Mouse (Mus musculus) heart, postnatal 0 days (tissue): Measurements from ENCODE around the gene Tuft1. TPM values are rescaled to one million over a fixed set of nuclear protein-coding genes. Genes with fewer than 3 reads are reported as not detected.
"Not testable (repeated sequence)": the region's sequence is repeated elsewhere in the genome, so short reads cannot be mapped to it uniquely, and the experiment has no call there.

Source experiments
- ATAC-seq: fragments of 200-750 bp; cut with Nextera tagmentation; 2 replicates; pipeline ENCODE4 v1.8.0; 2017; ENCODE audit warnings: low read depth, moderate number of reproducible peaks, moderate library complexity; ENCODE audit not compliant: insufficient read depth
- DNase-seq: peaks from one replicate; pipeline ENCODE4 v3.0.0-alpha.2; 2016; ENCODE audit warnings: low spot score
- H3K27ac ChIP-seq: fragments of 300-500 bp; sonication (generic); 2 replicates; pipeline ENCODE4 v1.5.1; 2014; ENCODE audit warnings: low read depth, mild to moderate bottlenecking
- H3K27me3 ChIP-seq: fragments of 300-500 bp; sonication (generic); 2 replicates; pipeline ENCODE4 v1.6.1; 2014; ENCODE audit warnings: low read length, mixed read lengths; ENCODE audit not compliant: control insufficient read depth, insufficient read depth
- H3K36me3 ChIP-seq: fragments of 300-500 bp; sonication (generic); replicated peaks from 2 replicates; pipeline ENCODE4 v1.6.1; 2014; ENCODE audit warnings: low read length, mixed read lengths; ENCODE audit not compliant: control insufficient read depth, insufficient read depth
- H3K4me1 ChIP-seq: fragments of 300-500 bp; sonication (generic); 2 replicates; pipeline ENCODE4 v1.6.1; 2014; ENCODE audit warnings: antibody characterized with exemption; ENCODE audit not compliant: control insufficient read depth, insufficient read depth
- H3K4me2 ChIP-seq: fragments of 300-500 bp; sonication (generic); 2 replicates; pipeline ENCODE4 v1.6.1; 2014; ENCODE audit warnings: low read depth, mild to moderate bottlenecking, low read length, moderate library complexity
- H3K4me3 ChIP-seq: fragments of 300-500 bp; sonication (generic); 2 replicates; pipeline ENCODE4 v1.5.1; 2014; ENCODE audit warnings: low read depth, low read length
- H3K9ac ChIP-seq: fragments of 300-500 bp; sonication (generic); replicated peaks from 2 replicates; pipeline ENCODE4 v1.6.1; 2014; ENCODE audit warnings: low read depth, low read length, mixed read lengths
- H3K9me3 ChIP-seq: fragments of 300-500 bp; sonication (generic); replicated peaks from 2 replicates; pipeline ENCODE4 v1.6.1; 2016; ENCODE audit warnings: low read length; ENCODE audit not compliant: control insufficient read depth
- CTCF ChIP-seq: IDR thresholded peaks from 2 replicates; pipeline ENCODE4 v1.5.1; 2016; ENCODE audit warnings: antibody characterized with exemption, control low read depth, low read depth
- EP300 ChIP-seq: IDR thresholded peaks from 2 replicates; pipeline ENCODE4 v1.6.1; 2016; ENCODE audit warnings: antibody characterized with exemption, low read depth
- WGBS: fragments of 180-500 bp; shearing (Covaris S2); extraction: QIAGEN DNeasy Blood & Tissue Kit; methylation state at CpG from one replicate; pipeline ENCODE4 v1.1.7; 2014; 5-methylcytosine and 5-hydroxymethylcytosine counted together
- polyA plus RNA-seq: library from polyadenylated mRNA; unstranded; fragments of >200 nt; fragmentation: Nextera tagmentation; extraction: Ambion mirVana; gene quantifications from 2 replicates; pipeline ENCODE4 v1.2.1, GENCODE M21; 2015
- total RNA-seq: library from RNA; depleted of rRNA; stranded (reverse); fragments of >200 nt; gene quantifications from 2 replicates; pipeline ENCODE4 v1.2.3, GENCODE M21; 2014; ENCODE audit warnings: low replicate concordance

Tuft1 gene
- total and polyA plus RNA-seq, 2 experiments from 2014 or later = 4.8 to 29.0 TPM

- WGBS = 75% methylated on average over 6 of the region's 6 CpGs
- ATAC-seq = no peak
- DNase-seq = no peak
- Histone ChIP-seq H3K36me3 (no peaks in the 10 kb centered on the region), H3K4me1 (no peaks in the 10 kb centered on the region), H3K27me3 (no peaks in the 10 kb centered on the region), H3K27ac (no peak overlapping the region), H3K4me2 (no peak overlapping the region), H3K9me3 (no peaks in the 10 kb centered on the region), H3K4me3 (no peak overlapping the region), H3K9ac (no peak overlapping the region)
- TF ChIP-seq EP300 = no peak
- TF ChIP-seq CTCF = no peak
Observed at GRCm38 (mm10) chr3:94683646-94684045, 25.0 kb upstream of the Tuft1 start.

- H3K4me3 ChIP-seq = no peak overlapping the region
- no peak for DNase-seq
- H3K9me3 ChIP-seq = no peaks in the 10 kb centered on the region
- no peaks in the 10 kb centered on the region for H3K36me3 ChIP-seq
- ATAC-seq = no peak
- H3K27ac ChIP-seq = no peak overlapping the region
- no peaks in the 10 kb centered on the region for H3K4me1 ChIP-seq
- H3K9ac ChIP-seq = no peak overlapping the region
- H3K4me2 ChIP-seq = no peak overlapping the region
- no peaks in the 10 kb centered on the region for H3K27me3 ChIP-seq
- no peak for TF ChIP-seq EP300
- TF ChIP-seq CTCF = no peak
- 82% methylated on average over 16 of the region's 16 CpGs for WGBS
Observed at GRCm38 (mm10) chr3:94680783-94681182, 22.1 kb upstream of the Tuft1 start.

GRCm38 (mm10) chr3:94680032-94680431, 21.4 kb upstream of the Tuft1 start:
- not testable (repeated sequence) for H3K4me1 ChIP-seq, H3K4me2 ChIP-seq, H3K9ac ChIP-seq, DNase-seq, H3K27me3 ChIP-seq, H3K27ac ChIP-seq, H3K36me3 ChIP-seq, ATAC-seq, H3K4me3 ChIP-seq, H3K9me3 ChIP-seq
- 87% methylated on average over 12 of the region's 12 CpGs for WGBS

GRCm38 (mm10) chr3:94679351-94679841, 20.7 kb upstream of the Tuft1 start:
- H3K36me3 ChIP-seq = no peaks in the 10 kb centered on the region
- no peak for TF ChIP-seq EP300
- TF ChIP-seq CTCF = no peak
- H3K4me1 ChIP-seq = no peaks in the 10 kb centered on the region
- no peak overlapping the region for H3K9ac ChIP-seq
- H3K4me2 ChIP-seq = no peak overlapping the region
- H3K9me3 ChIP-seq = no peaks in the 10 kb centered on the region
- WGBS = 83% methylated on average over 8 of the region's 8 CpGs
- H3K4me3 ChIP-seq = no peak overlapping the region
- no peak for ATAC-seq
- H3K27me3 ChIP-seq = no peaks in the 10 kb centered on the region
- H3K27ac ChIP-seq = no peak overlapping the region
- no peak for DNase-seq

- not testable (repeated sequence) for H3K27ac ChIP-seq, H3K4me2 ChIP-seq, H3K4me1 ChIP-seq, H3K9ac ChIP-seq, H3K36me3 ChIP-seq, H3K27me3 ChIP-seq, H3K4me3 ChIP-seq, H3K9me3 ChIP-seq, DNase-seq, ATAC-seq
- 80% methylated on average over 9 of the region's 9 CpGs for WGBS
Observed at GRCm38 (mm10) chr3:94675101-94675500, 16.4 kb upstream of the Tuft1 start.

- H3K27me3 ChIP-seq, H3K36me3 ChIP-seq, H3K4me3 ChIP-seq, H3K4me2 ChIP-seq, H3K9ac ChIP-seq, H3K27ac ChIP-seq, H3K4me1 ChIP-seq, H3K9me3 ChIP-seq, DNase-seq: not testable (repeated sequence)
- WGBS = 8% methylated on average over 7 of the region's 7 CpGs
- peak; percentile 58; the same call in 1 of the 2 replicates for ATAC-seq
Observed at GRCm38 (mm10) chr3:94665896-94666295, 7.2 kb upstream of the Tuft1 start.

GRCm38 (mm10) chr3:94665060-94665802, 6.6 kb upstream of the Tuft1 start:
- not testable (repeated sequence) for H3K27ac ChIP-seq, H3K9ac ChIP-seq, H3K9me3 ChIP-seq, H3K4me3 ChIP-seq, DNase-seq, H3K36me3 ChIP-seq, H3K4me2 ChIP-seq, ATAC-seq, H3K27me3 ChIP-seq, H3K4me1 ChIP-seq
- 46% methylated on average over 3 of the region's 5 CpGs for WGBS

GRCm38 (mm10) chr3:94660841-94661240, 2.2 kb upstream of the Tuft1 start:
- 98% methylated on average over 2 of the region's 2 CpGs for WGBS
- H3K4me2 ChIP-seq, ATAC-seq: not testable (repeated sequence)

More at GRCm38 (mm10) chr3:94660841-94661240, 2.2 kb upstream of the Tuft1 start:
- not testable (repeated sequence) for H3K27me3 ChIP-seq, H3K4me1 ChIP-seq, H3K4me3 ChIP-seq, H3K36me3 ChIP-seq, H3K9me3 ChIP-seq, H3K27ac ChIP-seq, H3K9ac ChIP-seq, DNase-seq
